Mouse (Mus musculus) naive thymus-derived CD4-positive, alpha-beta T cell, adult 2 months (primary cell): ENCODE results near the gene Nicn1.

Experiments
- DNase-seq: peaks from one replicate; pipeline ENCODE4 v3.0.0-alpha.2; 2011; ENCODE audit warnings: low read depth

Gene Nicn1

DNA sequence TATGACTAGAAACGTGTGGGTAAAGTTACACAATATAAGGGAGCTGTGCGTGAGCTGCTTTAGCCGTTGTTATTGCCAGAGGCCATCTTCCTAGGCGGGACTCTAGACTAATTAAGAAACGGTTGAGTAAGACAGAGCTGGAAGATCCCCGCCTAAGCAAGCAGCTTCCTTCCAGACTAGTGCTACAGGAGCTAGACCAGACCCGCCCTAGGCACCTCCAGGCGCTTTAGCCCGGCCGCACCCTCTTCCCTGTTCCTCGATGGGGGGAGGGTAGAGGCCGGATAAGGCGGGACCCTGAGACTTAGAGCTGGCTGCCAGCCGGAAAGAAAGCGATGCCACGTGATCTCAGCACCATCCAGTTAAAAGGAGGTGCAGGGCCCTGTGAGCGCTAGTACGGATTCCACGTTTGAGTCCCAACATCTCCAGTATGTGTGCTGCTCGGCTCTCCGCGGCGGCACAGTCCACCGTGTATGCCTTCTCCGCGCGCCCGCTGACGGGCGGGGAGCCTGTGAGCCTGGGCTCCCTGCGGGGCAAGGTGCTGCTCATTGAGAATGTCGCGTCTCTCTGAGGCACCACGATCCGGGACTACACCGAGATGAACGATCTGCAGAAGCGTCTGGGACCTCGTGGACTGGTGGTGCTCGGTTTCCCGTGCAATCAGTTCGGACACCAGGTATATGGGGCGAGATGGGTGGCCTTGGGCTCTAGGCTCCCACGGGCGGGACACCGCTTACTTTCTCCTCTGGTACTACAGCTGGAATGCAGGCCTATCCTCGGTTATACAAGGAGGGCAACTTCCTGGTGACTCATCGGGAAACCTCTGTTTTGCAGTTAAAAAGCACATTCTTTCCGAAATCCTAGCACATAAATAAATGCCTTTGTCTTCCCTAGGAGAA lies 48.9 kb downstream of the Nicn1 start, which contains the start of gene Gpx1:
Gene Gpx1, plus strand, starts transcription at position 18 of the 896 bp plus-strand sequence.
- peak; percentile 92 for DNase-seq

DNA sequence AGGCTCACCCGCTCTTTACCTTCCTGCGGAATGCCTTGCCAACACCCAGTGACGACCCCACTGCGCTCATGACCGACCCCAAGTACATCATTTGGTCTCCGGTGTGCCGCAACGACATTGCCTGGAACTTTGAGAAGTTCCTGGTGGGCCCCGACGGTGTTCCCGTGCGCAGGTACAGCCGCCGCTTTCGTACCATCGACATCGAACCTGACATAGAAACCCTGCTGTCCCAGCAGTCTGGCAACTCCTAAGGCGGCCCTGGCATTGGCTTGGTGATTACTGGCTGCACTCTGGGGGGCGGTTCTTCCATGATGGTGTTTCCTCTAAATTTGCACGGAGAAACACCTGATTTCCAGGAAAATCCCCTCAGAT lies 49.6 kb downstream of the Nicn1 start:
- peak; percentile 36 for DNase-seq

DNA sequence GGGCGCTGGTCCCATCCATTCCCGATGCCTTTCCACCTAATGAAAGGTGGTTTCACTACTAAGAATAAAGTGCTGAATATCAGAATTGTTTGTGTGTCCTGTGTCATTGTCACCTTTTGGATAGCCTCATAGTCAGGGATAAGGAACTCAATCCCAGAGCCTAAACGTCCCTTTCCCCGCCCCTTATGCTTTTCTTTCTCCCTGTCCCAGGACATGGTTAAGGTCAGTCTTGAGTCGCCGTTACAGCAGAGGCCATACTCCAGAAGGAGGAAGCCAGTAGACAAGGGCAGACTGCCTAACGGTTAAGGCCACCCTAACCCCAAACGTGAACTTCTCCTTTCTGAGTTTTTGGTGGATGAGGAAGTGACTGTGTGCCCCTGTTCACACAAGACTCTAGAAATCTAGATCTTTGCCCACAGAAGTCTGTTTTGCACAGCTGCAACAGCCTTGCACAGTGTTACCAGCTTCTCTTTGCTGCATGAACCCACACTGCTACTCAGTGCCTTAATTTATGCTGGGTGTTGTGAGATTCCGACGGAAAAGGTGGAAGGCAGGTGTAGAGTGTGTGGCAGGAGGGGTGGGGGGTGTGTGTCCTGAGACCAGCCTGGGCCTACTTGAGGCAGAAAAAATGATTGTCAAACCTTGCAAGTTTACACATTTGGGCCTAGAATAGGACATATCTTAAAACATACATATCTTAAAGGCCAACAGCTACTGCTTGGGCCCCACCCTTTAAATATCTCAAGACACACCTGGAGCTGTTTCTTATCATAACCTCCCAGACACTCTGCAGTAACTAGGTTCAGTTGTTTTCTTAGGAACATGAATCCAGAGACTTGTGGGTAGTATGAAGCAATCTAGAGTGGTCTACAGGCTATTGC lies 50.3 kb downstream of the Nicn1 start:
- DNase-seq, result peak; percentile 38

DNA sequence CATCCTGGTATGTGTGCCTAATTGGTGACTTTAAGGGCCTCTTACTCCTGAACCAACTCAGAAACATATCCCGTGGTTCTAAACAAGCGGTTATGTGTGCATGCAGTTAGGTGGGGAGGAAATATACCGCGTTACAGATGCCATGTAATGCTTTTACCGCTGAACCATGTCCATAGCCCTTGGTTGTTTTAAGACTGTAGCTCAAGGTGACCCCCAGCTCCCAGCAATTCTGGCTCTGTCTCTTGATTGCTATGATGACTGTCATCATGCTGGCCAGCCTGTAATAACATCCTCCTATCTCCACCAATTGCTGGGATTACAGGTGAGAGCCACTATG lies 50.9 kb downstream of the Nicn1 start:
- no peak for DNase-seq

DNA sequence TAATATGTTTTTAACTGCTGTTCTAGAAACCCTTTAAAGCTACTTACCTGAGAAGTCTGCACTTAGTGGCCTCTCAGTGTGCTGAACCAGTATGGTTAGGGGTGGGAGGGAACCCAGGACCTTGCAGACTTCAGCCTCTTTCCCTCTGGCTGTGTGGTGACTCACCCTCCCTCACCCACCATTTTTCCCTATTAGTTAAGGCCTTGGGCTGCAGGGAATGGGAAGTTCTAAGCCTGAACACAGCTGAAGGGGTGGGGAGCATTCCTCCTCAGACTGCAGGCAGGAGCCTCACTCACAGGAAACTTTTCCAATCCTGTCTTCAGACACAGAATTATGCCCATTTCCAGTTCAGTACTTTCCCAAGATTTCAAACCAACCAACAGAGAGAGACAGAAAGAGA lies 51.6 kb downstream of the Nicn1 start:
- DNase-seq, result no peak

DNA sequence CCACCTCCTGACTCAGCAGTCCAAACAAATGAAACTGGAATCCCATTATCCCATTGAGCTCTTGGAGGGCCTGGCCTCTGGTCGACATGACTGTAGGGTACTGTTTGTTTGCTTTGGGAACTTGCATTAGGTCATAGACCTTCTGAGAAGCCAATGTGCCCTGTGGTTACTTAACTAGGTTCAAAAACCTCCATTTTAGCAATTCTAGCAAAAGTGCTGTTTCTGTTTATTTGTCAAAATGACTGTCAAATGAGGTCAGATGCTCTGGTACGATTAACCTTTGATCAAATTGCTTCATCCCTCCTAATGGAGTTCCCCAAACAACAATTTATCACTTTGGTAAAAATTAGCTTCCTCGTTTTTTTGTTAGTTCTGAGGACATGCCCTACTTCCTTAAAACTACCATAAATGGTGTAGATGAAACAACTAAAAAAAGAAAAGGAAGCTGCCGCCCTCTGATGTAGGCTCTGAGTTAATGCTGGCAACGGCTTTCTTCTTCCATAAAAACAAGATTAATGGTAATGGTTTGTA lies 52.1 kb downstream of the Nicn1 start:
- peak; percentile 71 for DNase-seq

DNA sequence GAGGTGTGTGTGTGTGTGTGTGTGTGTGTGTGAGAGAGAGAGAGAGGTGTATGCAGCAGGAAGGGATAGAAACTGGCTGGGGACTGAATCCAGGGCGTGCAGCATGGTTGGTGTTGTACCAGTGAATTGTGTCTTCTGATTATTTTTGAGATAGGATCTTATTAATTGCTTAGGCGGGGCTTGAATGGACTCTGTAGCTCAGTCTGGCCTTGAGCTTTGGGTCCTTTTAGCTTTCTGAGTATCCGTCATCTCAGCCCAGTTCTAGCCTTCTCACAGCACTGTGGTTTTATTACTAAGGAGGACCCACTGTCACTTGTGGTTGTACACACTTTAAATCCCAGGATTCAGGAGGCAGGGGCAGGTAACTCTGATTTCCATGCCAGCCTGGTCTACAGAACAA lies 53.1 kb downstream of the Nicn1 start:
- peak; percentile 44 for DNase-seq

DNA sequence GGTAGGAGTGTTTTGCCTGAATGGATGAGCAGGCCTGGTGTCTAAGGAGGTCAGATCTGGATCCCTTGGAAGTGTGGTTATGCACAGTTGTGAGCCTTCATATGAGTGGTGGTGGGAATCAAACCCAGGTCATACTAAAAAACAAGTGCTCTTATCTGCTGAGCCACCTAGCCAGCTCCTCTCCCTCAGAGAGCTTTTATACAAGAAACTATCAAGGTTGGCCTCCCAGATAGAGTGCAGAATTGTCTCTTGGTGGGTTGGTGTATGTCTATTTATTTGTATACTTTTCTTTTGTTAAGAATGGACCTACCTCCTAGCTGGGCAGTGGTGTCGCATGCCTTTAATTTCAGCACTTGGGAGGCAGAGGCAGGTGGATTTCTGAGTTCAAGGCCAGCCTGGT lies 53.6 kb downstream of the Nicn1 start:
- DNase-seq, result no peak

DNA sequence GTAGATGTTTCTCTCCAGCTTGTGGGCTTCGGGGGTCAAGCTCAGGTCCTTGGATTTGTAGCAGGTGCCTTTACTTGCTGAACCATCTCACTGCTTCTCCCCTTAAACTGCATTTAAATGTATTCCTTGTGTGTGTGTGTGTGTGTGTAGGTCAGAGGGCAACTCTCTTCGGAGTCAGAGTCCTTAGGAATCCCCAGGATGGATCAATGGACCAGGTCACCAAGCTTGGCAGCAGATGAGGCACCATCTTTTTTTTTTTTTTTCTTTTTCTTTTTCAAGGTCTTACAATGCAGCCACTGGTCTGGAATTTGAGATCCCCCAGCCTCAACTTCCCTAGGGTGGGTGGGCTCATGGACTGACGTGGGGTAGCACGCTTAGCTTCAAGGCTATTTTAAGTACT lies 54.2 kb downstream of the Nicn1 start:
- no peak for DNase-seq
